Mouse (Mus musculus) liver, embryonic 12.5 days (tissue): ENCODE measurements around the gene Zfp672. TPM values are rescaled to one million over a fixed set of nuclear protein-coding genes. Genes with fewer than 3 reads are reported as not detected.

Experiments used
- ATAC-seq: fragments of 200-750 bp; cut with Nextera tagmentation; 2 replicates; pipeline ENCODE4 v1.8.0; 2017; ENCODE audit warnings: moderate number of reproducible peaks, mild to moderate bottlenecking, moderate library complexity
- H3K27ac ChIP-seq: fragments of 300-500 bp; sonication (generic); 2 replicates; pipeline ENCODE4 v1.5.1; 2016; ENCODE audit warnings: mild to moderate bottlenecking
- H3K27me3 ChIP-seq: fragments of 300-500 bp; sonication (generic); replicated peaks from 2 replicates; pipeline ENCODE4 v1.6.1; 2016; ENCODE audit warnings: mild to moderate bottlenecking, moderate library complexity
- H3K36me3 ChIP-seq: fragments of 300-500 bp; sonication (generic); 2 replicates; pipeline ENCODE4 v1.6.1; 2016; ENCODE audit warnings: mild to moderate bottlenecking, moderate library complexity
- H3K4me1 ChIP-seq: fragments of 300-500 bp; sonication (generic); 2 replicates; pipeline ENCODE4 v1.6.1; 2016
- H3K4me2 ChIP-seq: fragments of 300-500 bp; sonication (generic); 2 replicates; pipeline ENCODE4 v1.6.1; 2016; ENCODE audit warnings: mild to moderate bottlenecking, moderate library complexity
- H3K4me3 ChIP-seq: fragments of 300-500 bp; sonication (generic); 2 replicates; pipeline ENCODE4 v1.5.1; 2016; ENCODE audit warnings: mild to moderate bottlenecking, moderate library complexity
- H3K9ac ChIP-seq: fragments of 300-500 bp; sonication (generic); 2 replicates; pipeline ENCODE4 v1.6.1; 2016; ENCODE audit warnings: mild to moderate bottlenecking, moderate library complexity
- H3K9me3 ChIP-seq: fragments of 300-500 bp; sonication (generic); replicated peaks from 2 replicates; pipeline ENCODE4 v1.6.1; 2016; ENCODE audit warnings: mild to moderate bottlenecking, moderate library complexity
- WGBS: fragments of 180-500 bp; shearing (Covaris S2); methylation state at CpG from one replicate; pipeline ENCODE4 v1.1.7; 2016; ENCODE audit not compliant: insufficient replicate concordance; 5-methylcytosine and 5-hydroxymethylcytosine counted together
- polyA plus RNA-seq: library from polyadenylated mRNA; unstranded; fragments of >200 nt; fragmentation: Nextera tagmentation; extraction: Ambion mirVana; gene quantifications from 2 replicates; pipeline ENCODE4 v1.2.1, GENCODE M21; 2016

Gene Zfp672
- polyA plus RNA-seq, 1 experiment from 2014 or later: 50.4 TPM

GRCm38 (mm10) chr11:58354476-58354875 is 24.3 kb upstream of the Zfp672 start:
- H3K4me1 ChIP-seq: peaks cover 79% of the 10 kb centered on the region
- H3K4me2 ChIP-seq: peak overlapping the region; percentile 57
- H3K36me3 ChIP-seq: 0 out of 2 replicates have a peak, but pooled peaks cover 5% of the 10 kb centered on the region
- peak overlapping the region; percentile 68; the same call in 1 of the 2 replicates for H3K9ac ChIP-seq
- no peak overlapping the region for H3K4me3 ChIP-seq
- no peaks in the 10 kb centered on the region for H3K9me3 ChIP-seq
- ATAC-seq: no peak
- H3K27ac ChIP-seq: peak overlapping the region; percentile 94
- H3K27me3 ChIP-seq: no peaks in the 10 kb centered on the region
- 51% methylated on average over 10 of the region's 10 CpGs for WGBS

GRCm38 (mm10) chr11:58353709-58354108 is 23.6 kb upstream of the Zfp672 start:
- Histone ChIP-seq H3K4me2 (peak overlapping the region; percentile 57), H3K4me3 (peak overlapping the region; percentile 6; the same call in 1 of the 2 replicates), H3K36me3 (0 out of 2 replicates have a peak, but pooled peaks cover 5% of the 10 kb centered on the region), H3K9ac (peak overlapping the region; percentile 68), H3K4me1 (peaks cover 78% of the 10 kb centered on the region), H3K9me3 (no peaks in the 10 kb centered on the region), H3K27me3 (no peaks in the 10 kb centered on the region), H3K27ac (peak overlapping the region; percentile 94)
- WGBS: 46% methylated on average over 3 of the region's 3 CpGs
- ATAC-seq: no peak

GRCm38 (mm10) chr11:58352681-58353548 is 22.8 kb upstream of the Zfp672 start:
- Histone ChIP-seq H3K4me2 (peak overlapping the region; percentile 57), H3K4me3 (peak overlapping the region; percentile 6; the same call in 1 of the 2 replicates), H3K27ac (peak overlapping the region; percentile 94), H3K36me3 (peaks cover 5% of the 10 kb centered on the region; the same call in 1 of the 2 replicates), H3K9me3 (no peaks in the 10 kb centered on the region), H3K9ac (peak overlapping the region; percentile 68), H3K27me3 (no peaks in the 10 kb centered on the region), H3K4me1 (peaks cover 70% of the 10 kb centered on the region)
- peak; percentile 92 for ATAC-seq
- WGBS: 6% methylated on average over 7 of the region's 7 CpGs

GRCm38 (mm10) chr11:58351179-58351578 is 21.0 kb upstream of the Zfp672 start:
- H3K4me1 ChIP-seq: peaks cover 56% of the 10 kb centered on the region
- 43% methylated on average over 5 of the region's 5 CpGs for WGBS
- peaks cover 21% of the 10 kb centered on the region for H3K36me3 ChIP-seq
- H3K9ac ChIP-seq: no peak overlapping the region
- H3K4me3 ChIP-seq: no peak overlapping the region
- H3K9me3 ChIP-seq: no peaks in the 10 kb centered on the region
- ATAC-seq: peak; percentile 70
- no peaks in the 10 kb centered on the region for H3K27me3 ChIP-seq
- H3K4me2 ChIP-seq: peak overlapping the region; percentile 27; the same call in 1 of the 2 replicates
- H3K27ac ChIP-seq: peak overlapping the region; percentile 94

GRCm38 (mm10) chr11:58350628-58351027 is 20.5 kb upstream of the Zfp672 start:
- H3K4me1 ChIP-seq: peaks cover 55% of the 10 kb centered on the region
- no peak overlapping the region for H3K4me3 ChIP-seq
- ATAC-seq: no peak
- H3K36me3 ChIP-seq: peaks cover 27% of the 10 kb centered on the region
- no peaks in the 10 kb centered on the region for H3K9me3 ChIP-seq
- H3K9ac ChIP-seq: 0 out of 2 replicates have a peak overlapping the region, but pooled peaks have one; percentile 19
- peak overlapping the region; percentile 94 for H3K27ac ChIP-seq
- 60% methylated on average over 4 of the region's 4 CpGs for WGBS
- H3K27me3 ChIP-seq: no peaks in the 10 kb centered on the region
- H3K4me2 ChIP-seq: 0 out of 2 replicates have a peak overlapping the region, but pooled peaks have one; percentile 27

GRCm38 (mm10) chr11:58346745-58347144 is 16.6 kb upstream of the Zfp672 start:
- Histone ChIP-seq H3K9ac (no peak overlapping the region), H3K27me3 (no peaks in the 10 kb centered on the region), H3K4me2 (no peak overlapping the region), H3K27ac (peak overlapping the region; percentile 8; the same call in 1 of the 2 replicates), H3K4me3 (no peak overlapping the region), H3K4me1 (peaks cover 16% of the 10 kb centered on the region), H3K9me3 (no peaks in the 10 kb centered on the region), H3K36me3 (peaks cover 61% of the 10 kb centered on the region)
- WGBS: 87% methylated on average over 4 of the region's 4 CpGs
- ATAC-seq: no peak

- Histone ChIP-seq H3K27ac (no peak overlapping the region), H3K9me3 (no peaks in the 10 kb centered on the region), H3K36me3 (peaks cover 68% of the 10 kb centered on the region), H3K4me1 (peaks cover 26% of the 10 kb centered on the region), H3K9ac (no peak overlapping the region), H3K4me2 (no peak overlapping the region), H3K27me3 (no peaks in the 10 kb centered on the region), H3K4me3 (no peak overlapping the region)
- ATAC-seq: no peak
- whole genome bisulfite sequencing: 73% methylated on average over 3 of the region's 3 CpGs
Measured at GRCm38 (mm10) chr11:58334746-58335145, 4.6 kb upstream of the Zfp672 start.

- peaks cover 62% of the 10 kb centered on the region for H3K36me3 ChIP-seq
- peak overlapping the region; percentile 92 for H3K27ac ChIP-seq
- H3K4me2 ChIP-seq: peak overlapping the region; percentile 96
- peaks cover 48% of the 10 kb centered on the region for H3K4me1 ChIP-seq
- no peaks in the 10 kb centered on the region for H3K9me3 ChIP-seq
- ATAC-seq: no peak
- peak overlapping the region; percentile 87 for H3K4me3 ChIP-seq
- H3K9ac ChIP-seq: peak overlapping the region; percentile 90
- 79% methylated on average over 6 of the region's 6 CpGs for WGBS
- H3K27me3 ChIP-seq: no peaks in the 10 kb centered on the region
Measured at GRCm38 (mm10) chr11:58331546-58331945, 1.4 kb upstream of the Zfp672 start.

- H3K4me3 ChIP-seq: peak overlapping the region; percentile 87
- peaks cover 61% of the 10 kb centered on the region for H3K36me3 ChIP-seq
- peak overlapping the region; percentile 90 for H3K9ac ChIP-seq
- ATAC-seq: no peak; the same call in 1 of the 2 replicates
- peak overlapping the region; percentile 96 for H3K4me2 ChIP-seq
- no peaks in the 10 kb centered on the region for H3K9me3 ChIP-seq
- H3K27me3 ChIP-seq: no peaks in the 10 kb centered on the region
- H3K27ac ChIP-seq: peak overlapping the region; percentile 92
- peaks cover 50% of the 10 kb centered on the region for H3K4me1 ChIP-seq
- 19% methylated on average over 10 of the region's 10 CpGs for WGBS
Measured at GRCm38 (mm10) chr11:58331149-58331495, 983 bp upstream of the Zfp672 start.

- Histone ChIP-seq H3K4me3 (peak overlapping the region; percentile 87), H3K4me2 (peak overlapping the region; percentile 96), H3K9ac (peak overlapping the region; percentile 90), H3K27ac (peak overlapping the region; percentile 92), H3K27me3 (no peaks in the 10 kb centered on the region), H3K9me3 (no peaks in the 10 kb centered on the region), H3K36me3 (peaks cover 52% of the 10 kb centered on the region), H3K4me1 (peaks cover 61% of the 10 kb centered on the region)
- WGBS: under 1% methylated on average over 21 of the region's 21 CpGs
- ATAC-seq: peak; percentile 11; the same call in 1 of the 2 replicates
Measured at GRCm38 (mm10) chr11:58329906-58330275, 248 bp downstream of the Zfp672 start.

- Histone ChIP-seq H3K9me3 (no peaks in the 10 kb centered on the region), H3K27me3 (no peaks in the 10 kb centered on the region), H3K4me3 (no peak overlapping the region), H3K4me1 (peaks cover 65% of the 10 kb centered on the region), H3K27ac (no peak overlapping the region), H3K9ac (no peak overlapping the region), H3K36me3 (peaks cover 28% of the 10 kb centered on the region), H3K4me2 (no peak overlapping the region)
- 95% methylated on average over 3 of the region's 3 CpGs for WGBS
- ATAC-seq: no peak
Measured at GRCm38 (mm10) chr11:58326781-58327180, 3.4 kb downstream of the Zfp672 start.

- Histone ChIP-seq H3K4me2 (peak overlapping the region; percentile 96), H3K9ac (peak overlapping the region; percentile 57), H3K36me3 (peaks cover 43% of the 10 kb centered on the region), H3K4me1 (peaks cover 68% of the 10 kb centered on the region), H3K9me3 (no peaks in the 10 kb centered on the region), H3K27me3 (no peaks in the 10 kb centered on the region), H3K27ac (peak overlapping the region; percentile 79), H3K4me3 (no peak overlapping the region)
- WGBS: 41% methylated on average over 3 of the region's 3 CpGs
- no peak for ATAC-seq
Measured at GRCm38 (mm10) chr11:58324614-58325229, 5.4 kb downstream of the Zfp672 start.
